Mouse (Mus musculus): ENCODE results near the gene Zim1. TPM values are rescaled to one million over a fixed set of nuclear protein-coding genes. Genes with fewer than 3 reads are reported as not detected.

The Zim1 gene
- 6.8 and 8.3 TPM in 2 replicates for polyA plus RNA-seq (2014; fragmentation: Nextera tagmentation; extraction: Ambion mirVana)

DNA sequence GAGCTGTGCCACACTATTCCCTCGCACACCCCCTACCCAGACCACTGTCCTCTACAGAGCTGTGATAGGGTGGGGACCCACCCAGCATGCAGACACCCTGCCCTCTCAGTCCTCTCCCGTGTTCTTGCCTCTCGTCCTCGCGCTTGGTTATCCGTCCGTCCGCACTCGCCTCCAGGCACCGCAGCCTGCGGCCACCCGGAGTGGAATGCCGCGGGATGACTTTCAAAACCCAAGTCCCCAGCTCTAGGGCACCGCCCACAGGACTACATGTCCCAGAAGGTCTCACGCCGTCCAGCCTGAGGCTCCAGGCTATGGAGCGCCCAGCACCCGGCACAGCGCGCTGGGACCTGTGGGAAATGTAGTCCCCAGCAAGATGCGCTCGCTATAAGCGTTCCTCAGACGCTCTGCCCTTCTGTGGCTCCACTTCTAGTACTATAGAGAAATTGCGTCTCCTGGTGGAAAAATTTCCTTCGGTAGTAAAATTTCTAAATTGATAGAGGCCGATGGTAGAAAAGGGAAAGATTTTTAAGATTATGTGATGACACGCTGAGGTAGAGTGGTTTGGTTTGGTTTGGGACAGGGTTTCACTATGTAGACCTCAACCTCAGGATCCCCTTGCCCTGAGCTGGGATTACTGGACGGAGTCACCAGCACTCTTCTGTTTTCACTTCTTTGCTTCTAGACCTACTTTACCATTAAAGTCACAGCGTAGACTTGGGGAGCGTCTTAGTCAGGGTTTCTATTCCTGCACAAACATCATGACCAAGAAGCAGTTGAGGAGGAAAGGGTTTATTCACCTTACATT is at the start of gene Zim1:
Zim1 (minus strand) TSS at position 210 of the 805 bp plus-strand sequence.
- no peaks in the 10 kb centered on the region for H3K27me3 ChIP-seq (replicated peaks; ENCODE audit: control insufficient read depth, insufficient read depth, low read length)
- no peaks in the 10 kb centered on the region for H3K4me1 ChIP-seq (replicated peaks; ENCODE audit: control insufficient read depth, insufficient read depth, low read length)
- peak within 1 kb of the TSS; percentile 50 for H3K4me3 ChIP-seq (ENCODE audit: low read depth, low read length)
- H3K9ac ChIP-seq (ENCODE audit: low read depth, low read length): peak within 1 kb of the TSS; percentile 41
- ATAC-seq (replicated peaks; ENCODE audit: low FRiP score) (peak; percentile 99), DNase-seq (ENCODE audit: low spot score) (peak; percentile 67)
- H3K4me2 ChIP-seq: peak within 1 kb of the TSS; percentile 59
- H3K27ac ChIP-seq (ENCODE audit: low read depth, low read length): no peak within 1 kb of the TSS
- 12% methylated on average over 32 of the region's 32 CpGs for WGBS
- H3K9me3 ChIP-seq (ENCODE audit: control insufficient read depth, low read length): no peaks in the 10 kb centered on the region
- no peaks in the 10 kb centered on the region for H3K36me3 ChIP-seq (ENCODE audit: control insufficient read depth, insufficient read depth, low read length)

DNA sequence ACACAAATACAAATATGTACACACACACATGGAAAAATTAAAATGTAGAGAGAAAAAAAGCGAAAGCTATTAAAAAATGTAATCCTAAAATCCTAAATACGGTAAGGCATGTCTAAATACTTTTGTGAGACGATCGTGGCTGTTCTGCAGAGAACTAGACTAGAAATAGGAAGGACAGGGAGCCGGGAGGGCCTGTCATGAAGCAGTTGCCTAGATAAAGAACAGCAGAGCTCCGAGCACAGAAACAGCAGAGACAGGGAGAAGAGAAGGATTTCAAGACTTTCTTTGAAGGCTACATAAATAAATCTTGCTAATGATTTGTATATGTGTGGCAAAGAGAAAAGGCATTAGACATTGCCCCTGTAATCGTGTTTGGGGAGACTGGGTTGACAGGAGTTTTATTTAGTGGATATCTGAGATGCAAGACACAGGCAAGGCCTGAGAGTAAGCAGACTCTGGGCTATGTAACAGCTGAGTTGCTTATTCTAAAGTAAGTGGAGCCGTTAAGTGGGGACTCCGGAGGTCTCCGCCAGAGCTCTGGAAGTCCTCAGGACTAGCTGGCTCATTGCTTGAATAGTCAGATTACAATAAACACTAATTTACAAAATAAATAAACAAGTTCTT is 48.1 kb upstream of the Zim1 start:
- H3K27me3 ChIP-seq (replicated peaks; ENCODE audit: control insufficient read depth, insufficient read depth, low read length): no peaks in the 10 kb centered on the region
- DNase-seq (ENCODE audit: low spot score): no peak
- H3K9me3 ChIP-seq (ENCODE audit: control insufficient read depth, low read length): no peaks in the 10 kb centered on the region
- no peak overlapping the region for H3K4me3 ChIP-seq (ENCODE audit: low read depth, low read length)
- H3K4me1 ChIP-seq (replicated peaks; ENCODE audit: control insufficient read depth, insufficient read depth, low read length): no peaks in the 10 kb centered on the region
- ATAC-seq (replicated peaks; ENCODE audit: low FRiP score): peak; percentile 51
- WGBS: 53% methylated on average over 10 of the region's 10 CpGs
- H3K9ac ChIP-seq (ENCODE audit: low read depth, low read length): no peak overlapping the region
- peak overlapping the region; percentile 53; the same call in 1 of the 2 replicates for H3K27ac ChIP-seq (ENCODE audit: low read depth, low read length)
- H3K4me2 ChIP-seq: no peak overlapping the region
- H3K36me3 ChIP-seq (ENCODE audit: control insufficient read depth, insufficient read depth, low read length): no peaks in the 10 kb centered on the region; the same call in 1 of the 2 replicates

DNA sequence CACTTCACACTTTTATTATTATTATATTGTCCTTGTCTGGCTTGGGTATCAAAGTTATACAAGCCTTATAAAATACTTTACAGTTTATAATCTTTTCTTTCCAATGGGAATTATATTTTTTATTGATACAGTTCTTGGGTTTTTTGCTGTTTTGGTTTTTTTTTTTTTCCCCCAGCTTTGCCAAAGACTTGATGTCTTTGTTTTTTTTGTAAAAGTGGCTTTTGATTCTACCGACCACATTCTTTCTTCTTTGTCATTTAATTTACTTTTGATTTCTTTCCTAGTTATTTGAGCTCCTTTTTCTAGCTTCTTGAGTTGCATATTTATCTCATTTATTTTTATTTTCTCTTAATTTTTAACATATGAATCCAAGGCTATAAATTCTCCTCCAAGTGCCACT is 39.8 kb upstream of the Zim1 start:
- H3K9ac ChIP-seq (ENCODE audit: low read depth, low read length): no peak overlapping the region
- WGBS: 69% methylated on average over 1 of the region's 1 CpGs
- peaks cover 3% of the 10 kb centered on the region for H3K9me3 ChIP-seq (ENCODE audit: control insufficient read depth, low read length)
- H3K27me3 ChIP-seq (replicated peaks; ENCODE audit: control insufficient read depth, insufficient read depth, low read length): no peaks in the 10 kb centered on the region
- H3K4me1 ChIP-seq (replicated peaks; ENCODE audit: control insufficient read depth, insufficient read depth, low read length): no peaks in the 10 kb centered on the region
- no peak overlapping the region for H3K4me2 ChIP-seq
- ATAC-seq (replicated peaks; ENCODE audit: low FRiP score): no peak
- H3K27ac ChIP-seq (ENCODE audit: low read depth, low read length): no peak overlapping the region
- DNase-seq (ENCODE audit: low spot score): no peak
- H3K4me3 ChIP-seq (ENCODE audit: low read depth, low read length): no peak overlapping the region
- no peaks in the 10 kb centered on the region for H3K36me3 ChIP-seq (ENCODE audit: control insufficient read depth, insufficient read depth, low read length)

DNA sequence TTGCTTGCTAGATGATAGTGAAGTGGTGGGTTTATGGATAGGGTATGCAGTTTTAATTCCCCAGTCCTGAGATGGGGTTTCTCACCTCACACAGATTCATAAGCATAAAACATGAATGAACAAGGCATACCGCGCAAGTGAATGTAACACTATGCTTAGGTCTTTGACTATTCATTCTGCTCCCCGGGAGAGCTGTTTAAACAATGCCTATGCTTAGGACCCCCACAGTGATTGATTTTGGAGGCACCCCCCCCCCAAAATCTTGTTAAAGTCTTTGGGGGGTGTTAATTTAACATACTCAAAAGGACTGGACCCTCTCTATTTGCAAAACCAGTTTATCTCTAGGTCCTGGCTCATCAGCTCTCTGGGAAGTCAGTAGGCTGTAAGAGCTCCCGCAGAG is 35.7 kb upstream of the Zim1 start:
- Histone ChIP-seq H3K9ac (ENCODE audit: low read depth, low read length) (peak overlapping the region; percentile 55), H3K27ac (ENCODE audit: low read depth, low read length) (peak overlapping the region; percentile 16; the same call in 1 of the 2 replicates), H3K4me2 (peak overlapping the region; percentile 66), H3K4me3 (ENCODE audit: low read depth, low read length) (peak overlapping the region; percentile 68), H3K4me1 (replicated peaks; ENCODE audit: control insufficient read depth, insufficient read depth, low read length) (no peaks in the 10 kb centered on the region), H3K9me3 (ENCODE audit: control insufficient read depth, low read length) (peaks cover 34% of the 10 kb centered on the region), H3K27me3 (replicated peaks; ENCODE audit: control insufficient read depth, insufficient read depth, low read length) (no peaks in the 10 kb centered on the region), H3K36me3 (ENCODE audit: control insufficient read depth, insufficient read depth, low read length) (no peaks in the 10 kb centered on the region)
- ATAC-seq (replicated peaks; ENCODE audit: low FRiP score) (no peak), DNase-seq (ENCODE audit: low spot score) (no peak)
- WGBS: 55% methylated on average over 4 of the region's 4 CpGs

DNA sequence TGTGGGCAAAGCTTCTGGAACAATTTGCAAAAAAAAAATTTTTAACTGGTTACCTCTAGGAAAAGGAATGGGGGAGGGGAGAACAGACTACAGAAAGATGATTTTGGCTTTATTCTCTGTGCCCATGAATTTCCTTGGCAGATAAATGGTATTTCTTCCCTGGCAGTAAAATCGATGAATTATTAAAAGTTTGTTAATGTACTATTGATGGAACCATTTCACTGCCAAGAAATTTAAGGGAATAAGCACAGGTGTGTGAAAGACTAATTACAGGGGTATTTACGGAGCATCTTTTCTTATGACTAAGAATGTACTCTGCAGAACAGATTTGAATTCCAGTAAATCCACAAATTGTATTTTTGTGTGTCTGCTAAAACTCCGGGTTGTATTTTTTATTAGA is 35.1 kb upstream of the Zim1 start:
- peak overlapping the region; percentile 16; the same call in 1 of the 2 replicates for H3K27ac ChIP-seq (ENCODE audit: low read depth, low read length)
- ATAC-seq (replicated peaks; ENCODE audit: low FRiP score): no peak
- no peaks in the 10 kb centered on the region for H3K27me3 ChIP-seq (replicated peaks; ENCODE audit: control insufficient read depth, insufficient read depth, low read length)
- H3K36me3 ChIP-seq (ENCODE audit: control insufficient read depth, insufficient read depth, low read length): no peaks in the 10 kb centered on the region
- no peak for DNase-seq (ENCODE audit: low spot score)
- H3K9me3 ChIP-seq (ENCODE audit: control insufficient read depth, low read length): peaks cover 34% of the 10 kb centered on the region
- peak overlapping the region; percentile 66 for H3K4me2 ChIP-seq
- H3K4me1 ChIP-seq (replicated peaks; ENCODE audit: control insufficient read depth, insufficient read depth, low read length): no peaks in the 10 kb centered on the region
- peak overlapping the region; percentile 68 for H3K4me3 ChIP-seq (ENCODE audit: low read depth, low read length)
- 49% methylated on average over 3 of the region's 3 CpGs for WGBS
- H3K9ac ChIP-seq (ENCODE audit: low read depth, low read length): no peak overlapping the region

DNA sequence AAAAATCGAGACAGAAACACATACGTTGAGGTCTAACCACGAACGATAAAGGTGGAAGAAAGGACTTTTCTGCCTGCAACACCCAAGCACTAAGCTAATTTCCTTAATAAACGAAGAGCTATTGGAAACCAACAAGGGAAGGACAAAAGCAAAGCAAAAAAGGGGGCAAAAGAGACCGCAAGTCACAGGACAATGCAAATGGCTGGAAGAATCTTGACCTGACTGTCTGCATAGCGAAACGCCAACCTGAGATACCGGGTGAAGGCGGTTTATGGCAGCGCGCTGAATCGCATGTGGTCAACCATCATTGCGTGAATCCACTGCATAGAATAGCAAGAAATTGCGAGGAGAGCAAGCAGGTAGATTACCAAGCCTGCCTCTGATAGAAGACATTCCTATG is 34.6 kb upstream of the Zim1 start:
- Histone ChIP-seq H3K4me3 (ENCODE audit: low read depth, low read length) (peak overlapping the region; percentile 68), H3K36me3 (ENCODE audit: control insufficient read depth, insufficient read depth, low read length) (no peaks in the 10 kb centered on the region), H3K27me3 (replicated peaks; ENCODE audit: control insufficient read depth, insufficient read depth, low read length) (no peaks in the 10 kb centered on the region), H3K9ac (ENCODE audit: low read depth, low read length) (peak overlapping the region; percentile 48; the same call in 1 of the 2 replicates), H3K4me2 (peak overlapping the region; percentile 66), H3K27ac (ENCODE audit: low read depth, low read length) (peak overlapping the region; percentile 39; the same call in 1 of the 2 replicates), H3K9me3 (ENCODE audit: control insufficient read depth, low read length) (peaks cover 34% of the 10 kb centered on the region), H3K4me1 (replicated peaks; ENCODE audit: control insufficient read depth, insufficient read depth, low read length) (no peaks in the 10 kb centered on the region)
- DNase-seq (ENCODE audit: low spot score): no peak
- WGBS: 55% methylated on average over 15 of the region's 15 CpGs
- ATAC-seq (replicated peaks; ENCODE audit: low FRiP score): no peak

DNA sequence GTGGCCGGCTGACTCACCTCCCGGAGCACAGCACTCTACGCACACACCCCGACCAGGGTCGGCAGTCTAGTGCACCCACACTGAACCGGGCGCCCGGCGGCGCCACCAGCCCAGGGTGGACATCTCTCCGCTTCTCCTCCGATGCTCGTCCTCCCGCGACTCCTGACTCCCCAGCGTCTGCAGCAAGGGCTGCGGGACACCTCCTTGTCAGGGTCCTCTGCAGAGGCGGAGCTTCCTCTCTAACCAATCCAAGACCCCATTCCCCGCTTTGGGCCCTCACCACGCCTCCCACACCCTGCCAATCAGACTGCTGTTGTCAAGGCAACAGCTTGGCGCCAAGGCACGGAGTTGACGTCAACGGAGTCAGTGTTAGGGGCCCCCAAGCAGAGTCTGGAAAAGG is 34.0 kb upstream of the Zim1 start, which contains the start of the genes Peg3 and Usp29:
Peg3 (minus strand) TSS at position 191 of the 400 bp plus-strand sequence.
Usp29 (plus strand) TSS at position 338 of the 400 bp plus-strand sequence.
- 47% methylated on average over 24 of the region's 24 CpGs for WGBS
- H3K27ac ChIP-seq (ENCODE audit: low read depth, low read length): peak within 1 kb of the TSS; percentile 86
- peak; percentile 84 for DNase-seq (ENCODE audit: low spot score)

DNA sequence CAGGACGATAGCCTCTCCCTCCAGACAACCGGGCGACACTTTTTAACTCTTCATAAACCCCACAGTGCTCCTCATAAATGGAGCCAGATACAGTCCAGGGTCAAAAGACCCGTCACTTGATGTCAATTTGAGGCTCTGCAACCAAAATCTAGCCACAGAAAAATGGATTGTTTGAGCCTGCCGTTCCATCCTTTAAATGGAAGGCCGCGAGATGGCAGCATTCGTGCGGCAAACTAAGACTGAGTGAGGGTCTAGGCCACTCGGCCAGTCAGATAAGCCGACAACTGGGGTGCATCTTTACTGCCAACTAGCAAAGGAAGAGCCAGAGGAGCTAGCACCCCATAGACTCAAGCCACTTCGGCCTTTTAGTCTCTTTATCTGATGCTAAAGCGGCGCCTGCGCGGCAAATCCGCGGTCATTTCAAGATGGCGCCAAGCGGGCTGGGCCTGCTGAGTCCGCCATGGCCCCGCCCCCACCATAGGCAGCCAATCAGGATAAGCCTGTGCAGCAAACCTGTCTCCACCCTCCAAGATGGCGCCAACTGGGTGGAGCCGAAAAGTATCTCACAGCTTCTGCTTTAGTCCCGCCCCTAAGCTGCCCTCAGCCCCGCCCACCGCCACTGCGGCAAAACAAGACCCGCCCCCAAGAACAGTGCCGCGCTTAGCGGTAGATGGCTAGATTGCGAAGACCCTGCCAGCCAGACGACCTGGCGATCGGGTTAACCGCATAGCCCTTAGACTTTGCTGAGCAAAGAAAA is 33.0 kb upstream of the Zim1 start:
- no peaks in the 10 kb centered on the region for H3K4me1 ChIP-seq (replicated peaks; ENCODE audit: control insufficient read depth, insufficient read depth, low read length)
- H3K36me3 ChIP-seq (ENCODE audit: control insufficient read depth, insufficient read depth, low read length): peaks cover 2% of the 10 kb centered on the region; the same call in 1 of the 2 replicates
- peak overlapping the region; percentile 61 for H3K9ac ChIP-seq (ENCODE audit: low read depth, low read length)
- ATAC-seq (replicated peaks; ENCODE audit: low FRiP score) (peak; percentile 50), DNase-seq (ENCODE audit: low spot score) (peak; percentile 82)
- peaks cover 34% of the 10 kb centered on the region for H3K9me3 ChIP-seq (ENCODE audit: control insufficient read depth, low read length)
- peak overlapping the region; percentile 68 for H3K4me3 ChIP-seq (ENCODE audit: low read depth, low read length)
- H3K4me2 ChIP-seq: peak overlapping the region; percentile 66
- WGBS: 49% methylated on average over 37 of the region's 37 CpGs
- H3K27ac ChIP-seq (ENCODE audit: low read depth, low read length): peak overlapping the region; percentile 86
- H3K27me3 ChIP-seq (replicated peaks; ENCODE audit: control insufficient read depth, insufficient read depth, low read length): no peaks in the 10 kb centered on the region

More for the DNA sequence above, 34.0 kb upstream of the Zim1 start, which contains the start of the genes Peg3 and Usp29:
- H3K9ac ChIP-seq (ENCODE audit: low read depth, low read length): peak within 1 kb of the TSS; percentile 61
- ATAC-seq (replicated peaks; ENCODE audit: low FRiP score): peak; percentile 40
- H3K4me3 ChIP-seq (ENCODE audit: low read depth, low read length): peak within 1 kb of the TSS; percentile 68
- no peaks in the 10 kb centered on the region for H3K36me3 ChIP-seq (ENCODE audit: control insufficient read depth, insufficient read depth, low read length)
- no peaks in the 10 kb centered on the region for H3K4me1 ChIP-seq (replicated peaks; ENCODE audit: control insufficient read depth, insufficient read depth, low read length)
- no peaks in the 10 kb centered on the region for H3K27me3 ChIP-seq (replicated peaks; ENCODE audit: control insufficient read depth, insufficient read depth, low read length)
- H3K9me3 ChIP-seq (ENCODE audit: control insufficient read depth, low read length): peaks cover 34% of the 10 kb centered on the region
- peak within 1 kb of the TSS; percentile 66 for H3K4me2 ChIP-seq

All from liver, embryonic 11.5 days (tissue).